Mouse (Mus musculus) olfactory bulb, adult 2 months (tissue): ENCODE measurements around the gene Pkd1. TPM values are rescaled to one million over a fixed set of nuclear protein-coding genes. Genes with fewer than 3 reads are reported as not detected.
A peak's percentile ranks its signal among the peaks of the same experiment; 100 is the strongest.

ENCODE experiments used
- H3K27ac ChIP-seq: fragments of 200-500 bp; 2 replicates; pipeline ENCODE4 v1.5.1; 2012; ENCODE audit warnings: low read depth, low read length; ENCODE audit not compliant: insufficient read depth
- H3K4me1 ChIP-seq: fragments of 200-500 bp; 2 replicates; pipeline ENCODE4 v1.6.1; 2012; ENCODE audit warnings: low read length; ENCODE audit not compliant: control insufficient read depth, insufficient read depth
- H3K4me3 ChIP-seq: fragments of 200-500 bp; 2 replicates; pipeline ENCODE4 v1.5.1; 2012; ENCODE audit warnings: mild to moderate bottlenecking, low read depth, low read length, moderate library complexity; ENCODE audit not compliant: insufficient read depth
- CTCF ChIP-seq: fragments of 200-500 bp; IDR thresholded peaks from 2 replicates; pipeline ENCODE4 v1.5.1; 2012; ENCODE audit warnings: low read depth, mild to moderate bottlenecking, low read length, moderate library complexity; ENCODE audit not compliant: insufficient read depth
- POLR2A ChIP-seq: fragments of 200-500 bp; IDR thresholded peaks from 2 replicates; pipeline ENCODE4 v1.6.1; 2012; ENCODE audit warnings: mild to moderate bottlenecking, low read depth, low read length, moderate library complexity; ENCODE audit not compliant: insufficient read depth
- WGBS: fragments of 180-500 bp; shearing (Covaris S2); methylation state at CpG from one replicate; pipeline ENCODE4 v1.1.7; 2018; 5-methylcytosine and 5-hydroxymethylcytosine counted together
- polyA plus RNA-seq: library from polyadenylated mRNA; stranded (reverse); fragments of >200 nt; gene quantifications from 2 replicates; pipeline ENCODE4 v1.2.4, GENCODE M21; 2012; ENCODE audit warnings: low replicate concordance; ENCODE audit not compliant: missing spikeins, insufficient read depth, insufficient read length

The Pkd1 gene
- polyA plus RNA-seq, 1 experiment, result not detected

GRCm38 (mm10) chr17:24530361-24531050, 19.1 kb upstream of the Pkd1 start:
- H3K4me1 ChIP-seq, result peaks cover 30% of the 10 kb centered on the region
- 37% methylated on average over 8 of the region's 8 CpGs for WGBS
- H3K27ac ChIP-seq, result no peak overlapping the region
- TF ChIP-seq CTCF, result no peak
- TF ChIP-seq POLR2A, result no peak
- no peak overlapping the region for H3K4me3 ChIP-seq

- Histone ChIP-seq H3K4me1 (peaks cover 34% of the 10 kb centered on the region), H3K4me3 (no peak overlapping the region), H3K27ac (no peak overlapping the region)
- TF ChIP-seq POLR2A (no peak), CTCF (no peak)
- WGBS, result 76% methylated on average over 3 of the region's 3 CpGs
These were observed 18.6 kb upstream of the Pkd1 start for GRCm38 (mm10) chr17:24531064-24531463.

GRCm38 (mm10) chr17:24532045-24532444, 17.6 kb upstream of the Pkd1 start:
- H3K27ac ChIP-seq, result no peak overlapping the region
- H3K4me3 ChIP-seq, result no peak overlapping the region
- 80% methylated on average over 7 of the region's 7 CpGs for WGBS
- H3K4me1 ChIP-seq, result peaks cover 38% of the 10 kb centered on the region
- no peak for TF ChIP-seq CTCF
- no peak for TF ChIP-seq POLR2A

GRCm38 (mm10) chr17:24533099-24533992, 16.3 kb upstream of the Pkd1 start:
- Histone ChIP-seq H3K4me3 (peak overlapping the region; percentile 26), H3K27ac (no peak overlapping the region), H3K4me1 (peaks cover 45% of the 10 kb centered on the region)
- 15% methylated on average over 53 of the region's 53 CpGs for WGBS
- TF ChIP-seq CTCF (no peak), POLR2A (no peak)

GRCm38 (mm10) chr17:24534160-24534718, 15.4 kb upstream of the Pkd1 start, which contains the start of gene Rab26:
Gene Rab26 (minus strand): TSS chr17:24534210.
- TF ChIP-seq CTCF, result no peak
- no peak for TF ChIP-seq POLR2A
- peak within 1 kb of the TSS; percentile 26 for H3K4me3 ChIP-seq
- H3K27ac ChIP-seq, result peak within 1 kb of the TSS; percentile 8; the same call in 1 of the 2 replicates
- WGBS, result 86% methylated on average over 8 of the region's 8 CpGs
- peaks cover 42% of the 10 kb centered on the region for H3K4me1 ChIP-seq

- no peak for TF ChIP-seq CTCF
- TF ChIP-seq POLR2A, result no peak
- Histone ChIP-seq H3K27ac (peak overlapping the region; percentile 15; the same call in 1 of the 2 replicates), H3K4me3 (no peak overlapping the region), H3K4me1 (peaks cover 34% of the 10 kb centered on the region)
- WGBS, result 42% methylated on average over 5 of the region's 5 CpGs
These were observed 14.3 kb upstream of the Pkd1 start for GRCm38 (mm10) chr17:24535300-24535699.

GRCm38 (mm10) chr17:24537536-24537935, 12.1 kb upstream of the Pkd1 start:
- 20% methylated on average over 3 of the region's 3 CpGs for WGBS
- peaks cover 31% of the 10 kb centered on the region for H3K4me1 ChIP-seq
- TF ChIP-seq CTCF, result no peak
- TF ChIP-seq POLR2A, result no peak
- H3K27ac ChIP-seq, result peak overlapping the region; percentile 75
- H3K4me3 ChIP-seq, result no peak overlapping the region

- Histone ChIP-seq H3K27ac (no peak overlapping the region), H3K4me1 (peaks cover 21% of the 10 kb centered on the region), H3K4me3 (no peak overlapping the region)
- WGBS, result 68% methylated on average over 8 of the region's 8 CpGs
- TF ChIP-seq CTCF (no peak), POLR2A (no peak)
These were observed 10.7 kb upstream of the Pkd1 start for GRCm38 (mm10) chr17:24538950-24539349.
